Mouse (Mus musculus): ENCODE measurements at regions not wholly inside any gene's neighbourhood (a gene's known extent, or its start where the extent isn't known, plus 50 kb on each side); places are given as distances from the start of the nearest gene placed in this dataset.

DNA sequence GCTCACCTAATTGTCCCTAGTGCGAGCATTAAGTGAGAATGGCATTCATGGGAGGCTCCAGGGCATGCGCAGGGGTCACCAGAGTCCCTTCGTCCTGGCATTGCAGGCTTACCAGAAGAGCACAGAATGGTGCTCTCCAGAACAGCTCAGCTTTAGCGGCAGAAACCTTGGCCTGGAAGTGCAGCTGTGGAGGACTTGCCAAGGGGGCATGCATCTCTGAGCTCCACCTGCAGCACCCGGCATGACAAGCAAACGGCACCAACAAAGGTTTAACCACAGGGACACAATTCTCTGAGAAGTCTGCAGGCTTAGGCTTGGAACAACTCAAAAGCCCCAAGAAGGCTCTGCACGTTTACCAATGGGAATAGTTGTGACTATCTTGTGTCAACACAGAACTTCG, 128.4 kb downstream of the Rpap3 start:
- DNase-seq (ENCODE audit: low spot score): no peak

DNA sequence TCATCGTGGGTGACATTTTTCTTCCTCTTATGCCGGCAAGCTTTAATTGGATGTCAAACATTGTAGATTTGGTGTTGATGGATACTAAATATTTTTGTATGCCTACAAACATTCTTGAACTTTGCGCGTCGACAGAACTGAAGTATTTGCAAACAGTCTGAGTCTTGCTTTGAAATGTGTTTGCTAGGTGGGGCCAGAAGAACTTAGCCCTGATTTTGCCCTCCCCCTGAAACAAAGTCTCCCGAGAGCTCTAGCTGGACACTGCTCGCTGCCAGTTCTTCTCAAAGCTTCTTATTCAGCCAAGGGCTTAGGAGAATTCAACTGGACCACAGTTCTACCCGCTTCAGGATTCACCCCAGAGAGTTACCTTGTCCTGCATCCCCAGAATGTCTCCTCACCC, 133.0 kb downstream of the Rpap3 start:
- DNase-seq (ENCODE audit: low spot score): no peak

GRCm38 (mm10) chr15:97571885-97572284, 133.7 kb downstream of the Rpap3 start:
- no peak for DNase-seq (ENCODE audit: low spot score)

DNA sequence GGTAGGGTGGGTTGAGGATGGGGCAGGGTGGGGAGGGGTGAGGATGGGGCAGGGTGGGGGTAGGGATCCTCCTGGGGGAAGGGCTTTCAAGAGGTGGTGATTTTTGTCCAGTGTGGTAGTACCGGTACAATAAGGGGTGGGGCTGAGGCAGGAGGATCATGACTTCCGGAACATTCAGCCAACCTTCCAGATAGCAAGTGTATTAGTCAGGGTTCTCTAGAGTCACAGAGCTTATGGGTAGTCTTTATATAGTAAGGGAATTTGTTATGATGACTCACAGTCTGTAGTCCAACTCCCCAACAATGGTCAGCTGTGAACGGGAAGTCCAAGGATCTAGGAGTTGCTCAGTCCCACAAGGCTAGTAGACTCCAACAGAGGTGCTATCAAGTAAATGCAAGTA, 145.5 kb downstream of the Rpap3 start:
- no peak for DNase-seq (ENCODE audit: low spot score)

- no peak for DNase-seq (ENCODE audit: low spot score)
Measured at GRCm38 (mm10) chr15:97558725-97559124, 146.9 kb downstream of the Rpap3 start.

DNA sequence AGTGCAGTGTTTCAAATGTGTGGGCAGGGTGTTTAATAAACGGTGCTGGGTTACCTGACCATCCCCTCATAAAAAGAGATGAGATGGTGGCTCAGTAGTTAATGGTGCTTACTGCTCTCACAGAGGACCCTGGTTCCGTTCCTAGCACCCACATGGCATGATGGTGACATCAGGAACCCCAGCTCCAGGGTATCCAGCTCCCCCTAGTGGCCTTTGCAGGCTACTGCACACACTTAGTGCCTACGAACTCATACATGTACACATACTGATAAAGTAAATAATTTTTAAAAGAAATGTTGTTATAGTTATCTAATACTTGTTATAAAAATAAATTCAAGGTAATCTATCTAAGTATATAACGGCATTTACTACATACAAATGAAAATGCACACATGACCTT, 157.3 kb downstream of the Rpap3 start:
- no peak for DNase-seq (ENCODE audit: low spot score)

DNA sequence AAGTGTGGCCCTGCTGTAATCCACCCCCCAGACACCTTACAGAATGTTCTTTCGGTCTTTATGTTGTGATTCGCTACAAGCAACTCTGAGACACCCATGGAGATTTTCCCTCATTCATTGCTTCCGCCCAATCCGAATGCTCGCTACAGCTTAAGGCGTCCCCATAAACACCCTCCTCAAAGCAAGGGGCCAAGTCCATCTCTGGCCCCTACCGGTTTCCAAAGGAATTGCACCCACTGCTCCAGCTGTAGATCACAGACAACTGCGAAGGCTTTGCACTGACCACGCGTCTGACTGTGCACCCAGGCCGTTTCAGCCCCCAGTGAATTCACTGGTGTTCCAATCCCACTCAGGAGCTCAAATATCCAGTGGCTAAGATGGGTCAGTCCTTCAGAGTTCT, 160.6 kb downstream of the Rpap3 start:
- DNase-seq (ENCODE audit: low spot score): no peak

GRCm38 (mm10) chr15:97541646-97542045, 164.0 kb downstream of the Rpap3 start:
- DNase-seq (ENCODE audit: low spot score): no peak

- DNase-seq (ENCODE audit: low spot score): no peak
Measured at GRCm38 (mm10) chr15:97536145-97536544, 169.5 kb downstream of the Rpap3 start.

DNA sequence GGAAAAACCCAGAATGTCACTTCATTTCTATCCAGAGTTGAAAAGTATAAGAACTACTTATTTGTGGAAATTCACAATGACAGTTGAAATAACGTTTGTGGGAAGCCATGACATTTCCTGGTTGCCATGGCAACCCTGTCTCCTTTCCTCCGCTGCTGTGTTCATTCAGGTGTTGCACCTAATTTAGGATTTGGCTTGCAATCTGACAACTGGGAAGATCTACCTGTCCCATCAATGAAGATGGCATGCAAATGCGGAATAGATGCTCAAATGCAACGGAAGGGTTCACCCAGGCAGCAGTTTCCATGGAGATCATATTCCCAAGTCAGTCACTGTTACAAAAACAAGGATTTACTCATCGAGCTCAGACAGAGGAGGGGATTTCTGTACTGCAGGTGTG, 170.7 kb downstream of the Rpap3 start:
- no peak for DNase-seq (ENCODE audit: low spot score)

DNA sequence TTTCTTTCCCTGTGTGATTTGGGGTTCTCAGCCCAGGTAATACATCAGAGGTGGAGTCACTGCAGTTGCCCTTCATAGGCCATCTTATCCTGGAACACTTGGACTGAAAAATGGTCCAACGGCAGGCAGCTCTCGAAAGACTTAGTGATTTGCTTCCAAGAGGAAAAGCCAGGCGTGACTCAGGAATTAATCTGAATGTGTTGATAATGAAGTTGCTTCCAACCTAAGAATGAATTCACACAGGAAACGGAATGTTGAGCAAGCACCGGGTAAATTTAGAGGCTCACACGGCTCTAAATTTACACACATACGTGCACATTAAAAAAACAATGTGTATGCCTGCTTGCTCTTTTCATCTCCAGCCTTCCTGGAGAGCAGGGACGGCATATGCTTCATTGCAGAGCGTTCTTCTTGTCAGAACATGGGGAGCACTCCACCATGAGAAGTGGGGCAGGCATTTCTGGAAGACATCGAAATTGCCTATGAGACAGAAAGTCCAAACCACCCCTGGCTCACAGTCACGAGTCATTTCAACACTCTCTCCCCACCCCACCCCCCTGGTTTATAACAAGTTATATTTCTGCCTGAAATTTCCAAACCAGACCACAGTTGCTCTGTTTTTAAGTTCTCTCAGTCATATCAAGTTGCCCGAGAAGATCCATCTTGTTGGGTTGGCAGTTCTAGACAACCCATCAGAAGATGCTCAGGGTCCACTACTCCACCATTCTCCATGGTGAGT, 171.9 kb downstream of the Rpap3 start:
- no peak for DNase-seq (ENCODE audit: low spot score)

DNA sequence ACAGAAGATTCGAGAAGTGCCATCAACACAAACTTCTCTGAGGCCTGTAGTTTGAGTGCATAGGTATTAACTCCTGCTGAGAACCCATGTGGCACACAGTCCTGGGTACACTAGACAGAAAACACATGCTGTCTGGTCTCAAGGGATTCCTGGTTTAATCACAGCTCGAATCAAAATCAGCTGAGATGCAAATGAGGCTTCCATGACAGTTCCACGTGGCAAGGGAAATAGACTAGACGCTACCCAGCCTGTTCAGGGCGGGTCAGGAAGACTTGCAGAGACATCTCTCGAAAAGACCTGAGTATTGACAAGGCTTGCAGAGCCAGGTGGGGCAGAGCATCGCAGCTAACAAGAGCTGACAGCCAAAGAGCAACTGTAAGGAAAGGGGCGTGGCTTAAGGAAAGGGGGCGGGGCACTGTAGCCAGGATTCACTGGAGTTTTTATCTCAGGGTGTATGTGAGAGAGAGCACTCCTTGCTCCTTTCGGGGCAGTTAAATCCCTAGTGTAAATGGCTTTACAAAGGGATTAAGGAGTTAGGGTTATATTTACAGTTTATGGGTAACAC, 173.2 kb downstream of the Rpap3 start:
- DNase-seq (ENCODE audit: low spot score): no peak

- no peak for DNase-seq (ENCODE audit: low spot score)
Measured at GRCm38 (mm10) chr15:97528291-97529050, 177.2 kb downstream of the Rpap3 start.

DNA sequence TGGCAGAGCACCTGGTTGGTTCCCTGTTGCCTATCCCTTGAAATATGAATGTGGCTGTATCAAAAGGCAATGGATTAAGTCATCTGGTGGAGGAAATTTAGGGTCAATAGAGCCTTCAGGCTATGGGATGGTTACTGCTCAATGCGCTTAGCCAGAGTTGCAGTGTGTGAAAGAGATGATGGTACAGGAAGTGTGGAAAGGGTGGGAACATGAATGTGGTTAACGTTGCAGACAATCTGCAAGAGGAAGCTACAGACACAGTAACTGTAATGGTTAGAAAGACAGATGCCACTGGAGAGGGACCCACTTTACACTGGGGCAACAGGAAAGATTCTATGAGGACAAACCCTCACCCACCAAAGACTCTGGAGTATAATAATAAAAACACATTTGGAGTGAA, 185.2 kb downstream of the Rpap3 start:
- no peak for DNase-seq (ENCODE audit: low spot score)

DNA sequence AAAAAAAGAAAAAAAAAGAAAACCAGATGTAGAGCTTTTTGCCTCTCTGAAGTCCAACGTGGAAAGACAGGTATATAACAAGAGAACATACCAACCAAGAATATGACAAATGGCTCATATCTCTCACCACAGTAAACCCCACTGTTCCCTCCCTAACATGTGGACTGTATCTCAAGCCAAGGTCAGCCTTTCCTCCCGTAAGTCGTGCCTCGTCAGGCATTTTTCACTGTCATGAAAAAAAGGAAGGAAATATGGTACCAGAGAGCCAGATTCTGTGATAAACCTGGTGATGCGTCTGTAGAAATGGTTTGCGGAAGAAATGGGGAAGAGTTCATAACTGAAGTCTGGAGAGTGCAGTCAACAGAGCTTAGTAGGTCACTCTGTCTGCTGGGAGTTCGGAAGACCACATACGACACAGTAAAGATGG, 185.7 kb downstream of the Rpap3 start:
- DNase-seq (ENCODE audit: low spot score): no peak

DNA sequence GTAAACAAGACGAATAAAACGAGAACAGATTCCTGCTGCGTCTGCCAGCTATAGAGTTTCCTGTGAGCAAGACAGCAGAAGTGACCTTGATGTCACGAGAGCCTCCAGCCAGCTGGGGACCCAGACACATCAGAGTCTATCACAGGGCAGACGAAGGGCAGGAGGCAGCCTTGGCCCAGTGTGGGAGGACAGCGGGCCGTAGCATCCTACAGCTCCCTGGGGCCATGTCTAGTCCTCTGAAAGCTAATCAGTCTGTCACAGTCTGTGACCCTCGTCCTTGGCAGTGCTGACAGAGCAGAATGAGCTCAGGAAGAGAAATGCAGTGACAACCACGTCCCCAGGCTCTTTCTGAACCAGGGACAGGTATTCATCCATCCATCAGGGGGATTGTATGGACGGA, 187.7 kb downstream of the Rpap3 start:
- DNase-seq (ENCODE audit: low spot score): no peak

DNA sequence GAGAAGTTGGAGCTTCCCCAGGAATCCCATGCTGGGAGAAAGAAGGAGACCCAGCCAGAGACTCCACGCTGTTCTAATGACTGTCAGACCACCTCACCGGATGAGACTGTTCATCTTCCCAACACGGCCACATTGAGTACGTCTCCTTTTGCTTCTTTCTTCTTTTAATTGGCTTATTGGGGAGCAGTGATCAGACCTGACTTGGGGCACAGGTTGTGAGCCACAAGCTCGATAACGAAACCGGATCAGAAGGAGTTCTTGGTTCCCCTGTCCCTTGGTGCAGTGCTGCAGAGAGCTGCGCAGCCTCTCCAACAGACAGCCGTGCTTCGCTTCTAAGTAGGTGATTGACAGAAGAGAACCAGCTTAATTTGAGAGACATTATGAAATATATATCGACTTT, 188.4 kb downstream of the Rpap3 start:
- no peak for DNase-seq (ENCODE audit: low spot score)

DNA sequence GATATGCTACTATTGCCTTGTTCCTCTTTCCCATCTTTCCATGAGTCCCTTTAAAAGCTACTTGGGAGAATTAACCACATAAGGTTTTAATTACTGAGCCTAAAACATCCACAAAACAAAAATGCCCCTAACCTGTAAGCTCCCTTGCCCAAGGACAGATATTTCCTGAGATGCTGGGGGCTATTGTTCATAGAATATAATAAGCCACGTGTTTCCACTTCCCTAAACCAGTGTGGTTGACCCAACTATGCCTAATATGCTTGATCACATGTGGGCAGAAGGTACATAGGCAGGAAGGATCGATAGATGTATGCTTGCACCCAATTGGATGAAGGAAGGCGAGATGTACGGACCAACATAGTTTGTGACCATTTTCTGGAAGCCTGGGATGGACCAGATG, 189.9 kb downstream of the Rpap3 start:
- DNase-seq (ENCODE audit: low spot score): no peak

- no peak for DNase-seq (ENCODE audit: low spot score)
Measured at GRCm38 (mm10) chr15:97507656-97508306, 197.8 kb downstream of the Rpap3 start.

- no peak for DNase-seq (ENCODE audit: low spot score)
Measured at GRCm38 (mm10) chr15:97507176-97507575, 198.4 kb downstream of the Rpap3 start.

- DNase-seq (ENCODE audit: low spot score): no peak
Measured at GRCm38 (mm10) chr15:97505715-97506114, 199.9 kb downstream of the Rpap3 start.

GRCm38 (mm10) chr15:97504325-97504724, 201.3 kb downstream of the Rpap3 start:
- DNase-seq (ENCODE audit: low spot score): no peak

GRCm38 (mm10) chr15:97502056-97502455, 203.6 kb downstream of the Rpap3 start:
- DNase-seq (ENCODE audit: low spot score): no peak

All from ovary, postnatal 14 days (tissue).